Mouse (Mus musculus) E14TG2a.4 (cell line): Measurements from ENCODE around the gene Sfn.

Experiments
- CTCF ChIP-seq: conservative IDR thresholded peaks from 2 replicates; pipeline ENCODE4 v1.5.1; 2014; ENCODE audit warnings: low read length
- NANOG ChIP-seq: IDR thresholded peaks from 2 replicates; pipeline ENCODE4 v1.6.1; 2014; ENCODE audit warnings: borderline replicate concordance, low read length, mixed read lengths
- POU5F1 ChIP-seq: IDR thresholded peaks from 2 replicates; pipeline ENCODE4 v1.6.1; 2014; ENCODE audit warnings: low read length, borderline replicate concordance

DNA sequence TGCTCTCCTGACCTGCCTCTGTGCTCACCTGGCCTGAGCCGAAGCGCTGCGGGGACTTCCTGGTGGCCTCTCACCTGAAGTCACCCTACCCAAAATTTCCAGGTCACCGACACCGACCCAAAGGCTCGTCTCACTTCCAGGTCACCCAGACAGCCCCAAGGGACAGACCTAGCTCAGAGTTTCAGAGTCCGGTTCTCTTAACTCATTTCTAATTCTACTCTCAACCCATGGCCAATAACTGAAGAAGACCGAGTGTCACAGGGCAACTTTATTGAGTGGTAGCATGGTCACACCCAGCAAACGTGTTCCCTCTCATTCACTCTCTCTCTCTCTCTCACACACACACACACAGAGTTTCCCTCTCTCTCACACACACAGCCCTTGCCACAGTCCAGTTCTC lies 1.7 kb downstream of the Sfn start:
- TF ChIP-seq CTCF (no peak), POU5F1 (no peak), NANOG (no peak)
